Mouse (Mus musculus) cerebellum, adult 2 months (tissue): ENCODE data around the gene Rcn2. TPM values are rescaled to one million over a fixed set of nuclear protein-coding genes. Genes with fewer than 3 reads are reported as not detected.

Experiments used
- DNase-seq, 2 experiments: peaks; one replicate each; pipeline ENCODE4 v3.0.0; 2021
- H3K27ac ChIP-seq: fragments of 200-500 bp; 2 replicates; pipeline ENCODE4 v1.5.1; 2012; ENCODE audit warnings: low read length, control low read depth, inconsistent platforms; ENCODE audit not compliant: insufficient read depth
- H3K27me3 ChIP-seq: fragments of 200-500 bp; 2 replicates; pipeline ENCODE4 v1.6.1; 2012; ENCODE audit warnings: inconsistent platforms, mild to moderate bottlenecking, low read length, moderate library complexity; ENCODE audit not compliant: control insufficient read depth, insufficient read depth
- H3K4me1 ChIP-seq: fragments of 200-500 bp; 2 replicates; pipeline ENCODE4 v1.6.1; 2011; ENCODE audit warnings: low read length; ENCODE audit not compliant: control insufficient read depth, insufficient read depth
- H3K4me3 ChIP-seq: fragments of 200-500 bp; replicated peaks from 2 replicates; pipeline ENCODE3; 2011; ENCODE audit warnings: mild to moderate bottlenecking, low read depth, low read length, control low read depth; ENCODE audit not compliant: insufficient read depth
- CTCF ChIP-seq: fragments of 200-500 bp; IDR thresholded peaks from 2 replicates; pipeline ENCODE4 v1.5.1; 2011; ENCODE audit warnings: low read depth, mild to moderate bottlenecking, control low read depth, low read length, moderate library complexity, borderline replicate concordance; ENCODE audit not compliant: insufficient read depth
- POLR2A ChIP-seq: fragments of 200-500 bp; IDR thresholded peaks from 2 replicates; pipeline ENCODE4 v1.6.1; 2011; ENCODE audit warnings: low read length, control low read depth, borderline replicate concordance; ENCODE audit not compliant: insufficient read depth
- WGBS: fragments of 180-500 bp; shearing (Covaris S2); methylation state at CpG from one replicate; pipeline ENCODE4 v1.1.7; 2018; 5-methylcytosine and 5-hydroxymethylcytosine counted together
- polyA plus RNA-seq: library from polyadenylated mRNA; depleted of rRNA; stranded (reverse); fragments of >200 nt; gene quantifications from 2 replicates; pipeline ENCODE4 v1.2.3, GENCODE M21; 2012; rRNA removed

The Rcn2 gene
- polyA plus RNA-seq, 1 experiment, result 151 TPM

- TF ChIP-seq CTCF (no peak), POLR2A (no peak)
- 83% methylated on average over 7 of the region's 7 CpGs for WGBS
- no peaks in the 10 kb centered on the region for H3K4me1 ChIP-seq
- DNase-seq, result no peak
- no peak overlapping the region for H3K27ac ChIP-seq
- H3K4me3 ChIP-seq, result no peak overlapping the region
- H3K27me3 ChIP-seq, result no peaks in the 10 kb centered on the region
These were observed 58.4 kb downstream of the Rcn2 start for GRCm38 (mm10) chr9:56100041-56100522.

- Histone ChIP-seq H3K27ac (no peak overlapping the region), H3K4me3 (no peak overlapping the region), H3K4me1 (no peaks in the 10 kb centered on the region), H3K27me3 (no peaks in the 10 kb centered on the region)
- no peak for DNase-seq
- 27% methylated on average over 4 of the region's 4 CpGs for WGBS
- TF ChIP-seq POLR2A (no peak), CTCF (no peak)
These were observed 59.4 kb downstream of the Rcn2 start for GRCm38 (mm10) chr9:56101022-56101421.

- TF ChIP-seq CTCF (no peak), POLR2A (no peak)
- no peak for DNase-seq
- Histone ChIP-seq H3K4me1 (no peaks in the 10 kb centered on the region), H3K27ac (no peak overlapping the region), H3K4me3 (no peak overlapping the region), H3K27me3 (no peaks in the 10 kb centered on the region)
- WGBS, result 80% methylated on average over 7 of the region's 7 CpGs
These were observed 63.3 kb downstream of the Rcn2 start for GRCm38 (mm10) chr9:56104921-56105320.

- Histone ChIP-seq H3K27me3 (no peaks in the 10 kb centered on the region), H3K27ac (no peak overlapping the region), H3K4me1 (no peaks in the 10 kb centered on the region), H3K4me3 (no peak overlapping the region)
- TF ChIP-seq POLR2A, result no peak
- TF ChIP-seq CTCF, result no peak
- DNase-seq, result no peak
- WGBS, result 81% methylated on average over 6 of the region's 6 CpGs
These were observed 64.8 kb downstream of the Rcn2 start for GRCm38 (mm10) chr9:56106274-56107072.

- H3K4me1 ChIP-seq, result no peaks in the 10 kb centered on the region
- WGBS, result 84% methylated on average over 6 of the region's 6 CpGs
- no peak overlapping the region for H3K27ac ChIP-seq
- H3K27me3 ChIP-seq, result no peaks in the 10 kb centered on the region
- no peak for TF ChIP-seq POLR2A
- H3K4me3 ChIP-seq, result no peak overlapping the region
- DNase-seq, result no peak
These were observed 65.9 kb downstream of the Rcn2 start for GRCm38 (mm10) chr9:56107527-56107926.

- TF ChIP-seq CTCF, result no peak
- no peak for TF ChIP-seq POLR2A
- no peak overlapping the region for H3K27ac ChIP-seq
- no peaks in the 10 kb centered on the region for H3K4me1 ChIP-seq
- H3K27me3 ChIP-seq, result no peaks in the 10 kb centered on the region
- DNase-seq, result no peak
- no peak overlapping the region for H3K4me3 ChIP-seq
- 90% methylated on average over 5 of the region's 5 CpGs for WGBS
These were observed 66.5 kb downstream of the Rcn2 start for GRCm38 (mm10) chr9:56108174-56108573.

Other genes starting within 250 kb of the Rcn2 start
- 11.5 and 13.3 TPM in 2 replicates for gene Scaper, start 103.7 kb upstream of the Rcn2 start, polyA plus RNA-seq
- gene 4930563M21Rik, start 31.3 kb upstream of the Rcn2 start, polyA plus RNA-seq, result not detected in 2 replicates
- 3.3 and 5.0 TPM in 2 replicates for gene Pstpip1, start 48.1 kb downstream of the Rcn2 start, polyA plus RNA-seq
- 515 and 542 TPM in 2 replicates for gene Tspan3, start 123.6 kb downstream of the Rcn2 start, polyA plus RNA-seq